Mouse (Mus musculus) limb, embryonic 12.5 days (tissue): ENCODE results near the gene Vps53. TPM values are rescaled to one million over a fixed set of nuclear protein-coding genes. Genes with fewer than 3 reads are reported as not detected.

Experiments used
- ATAC-seq: fragments of 200-750 bp; cut with Nextera tagmentation; 2 replicates; pipeline ENCODE4 v1.8.0; 2017; ENCODE audit warnings: low read depth, moderate TSS enrichment; ENCODE audit not compliant: insufficient number of reproducible peaks, insufficient read depth, low FRiP score, low TSS enrichment
- H3K27ac ChIP-seq: fragments of 300-500 bp; sonication (generic); 2 replicates; pipeline ENCODE4 v1.5.1; 2016; ENCODE audit warnings: mild to moderate bottlenecking, moderate library complexity
- H3K27me3 ChIP-seq: fragments of 300-500 bp; sonication (generic); 2 replicates; pipeline ENCODE4 v1.6.1; 2016; ENCODE audit warnings: mild to moderate bottlenecking, moderate library complexity
- H3K36me3 ChIP-seq: fragments of 300-500 bp; sonication (generic); 2 replicates; pipeline ENCODE4 v1.6.1; 2016; ENCODE audit warnings: mild to moderate bottlenecking, moderate library complexity
- H3K4me1 ChIP-seq: fragments of 300-500 bp; sonication (generic); replicated peaks from 2 replicates; pipeline ENCODE4 v1.6.1; 2016
- H3K4me2 ChIP-seq: fragments of 300-500 bp; sonication (generic); 2 replicates; pipeline ENCODE4 v1.6.1; 2016; ENCODE audit warnings: mild to moderate bottlenecking, moderate library complexity
- H3K4me3 ChIP-seq: fragments of 300-500 bp; sonication (generic); replicated peaks from 2 replicates; pipeline ENCODE4 v1.5.1; 2016; ENCODE audit warnings: mild to moderate bottlenecking
- H3K9ac ChIP-seq: fragments of 300-500 bp; sonication (generic); replicated peaks from 2 replicates; pipeline ENCODE4 v1.6.1; 2016; ENCODE audit warnings: mild to moderate bottlenecking, moderate library complexity
- H3K9me3 ChIP-seq: fragments of 300-500 bp; sonication (generic); 2 replicates; pipeline ENCODE4 v1.6.1; 2016; ENCODE audit warnings: mild to moderate bottlenecking, moderate library complexity
- WGBS: fragments of 180-500 bp; shearing (Covaris S2); methylation state at CpG from one replicate; pipeline ENCODE4 v1.1.7; 2016; 5-methylcytosine and 5-hydroxymethylcytosine counted together
- polyA plus RNA-seq: library from polyadenylated mRNA; unstranded; fragments of >200 nt; fragmentation: Nextera tagmentation; extraction: Ambion mirVana; gene quantifications from 2 replicates; pipeline ENCODE4 v1.2.1, GENCODE M21; 2016

Gene Vps53
- polyA plus RNA-seq, 1 experiment from 2014 or later, result 39.1 TPM

DNA sequence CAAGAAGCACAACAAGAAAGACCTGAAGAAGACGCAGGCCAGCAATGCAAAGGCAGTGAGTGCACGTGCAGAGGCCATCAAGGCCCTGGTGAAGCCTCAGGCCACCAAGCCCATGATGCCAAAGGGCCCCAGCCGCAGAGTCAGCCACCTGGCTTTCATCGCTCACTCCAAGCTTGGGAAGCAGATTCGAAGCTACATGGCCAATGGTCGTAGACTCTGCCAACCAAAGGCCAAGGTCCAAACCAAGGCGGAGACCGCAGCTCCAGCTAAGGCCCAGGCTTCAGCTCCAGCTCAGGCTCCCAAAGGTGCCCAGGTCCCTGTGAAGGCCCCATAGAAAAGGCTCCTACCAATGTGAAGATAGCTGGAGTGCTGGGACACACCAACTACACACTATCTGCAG is 35.1 kb downstream of the Vps53 start:
- ATAC-seq, result no peak
- Histone ChIP-seq H3K27me3 (no peaks in the 10 kb centered on the region), H3K36me3 (peaks cover 17% of the 10 kb centered on the region; the same call in 1 of the 2 replicates), H3K4me3 (no peak overlapping the region), H3K9ac (no peak overlapping the region), H3K27ac (no peak overlapping the region), H3K4me2 (no peak overlapping the region), H3K4me1 (0 out of 2 replicates have a peak, but pooled peaks cover 4% of the 10 kb centered on the region), H3K9me3 (no peaks in the 10 kb centered on the region)
- 94% methylated on average over 8 of the region's 8 CpGs for WGBS

DNA sequence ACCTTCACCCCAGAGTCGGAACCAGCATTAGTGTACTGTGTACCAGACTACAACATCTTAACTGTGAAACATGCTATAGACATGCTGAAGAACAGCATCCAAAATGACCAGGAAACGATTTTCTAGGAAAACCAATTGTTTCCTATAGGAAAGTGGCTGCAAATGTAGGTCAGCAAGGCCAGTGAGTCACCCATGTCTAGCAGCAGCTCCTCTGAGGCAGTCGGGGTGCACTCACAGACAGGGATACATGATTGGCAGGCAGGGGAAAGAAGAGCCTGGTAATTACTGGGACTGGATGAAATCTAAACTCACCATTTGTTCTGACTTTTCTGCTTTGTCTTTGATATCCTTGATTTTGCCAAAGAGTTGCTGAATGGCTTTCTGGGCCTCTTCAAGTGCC is 41.5 kb downstream of the Vps53 start:
- no peaks in the 10 kb centered on the region for H3K4me1 ChIP-seq
- H3K4me3 ChIP-seq, result no peak overlapping the region
- H3K27ac ChIP-seq, result no peak overlapping the region
- no peak overlapping the region for H3K9ac ChIP-seq
- ATAC-seq, result no peak
- H3K4me2 ChIP-seq, result no peak overlapping the region
- H3K27me3 ChIP-seq, result no peaks in the 10 kb centered on the region
- H3K9me3 ChIP-seq, result no peaks in the 10 kb centered on the region
- peaks cover 43% of the 10 kb centered on the region for H3K36me3 ChIP-seq
- WGBS, result 80% methylated on average over 3 of the region's 3 CpGs

DNA sequence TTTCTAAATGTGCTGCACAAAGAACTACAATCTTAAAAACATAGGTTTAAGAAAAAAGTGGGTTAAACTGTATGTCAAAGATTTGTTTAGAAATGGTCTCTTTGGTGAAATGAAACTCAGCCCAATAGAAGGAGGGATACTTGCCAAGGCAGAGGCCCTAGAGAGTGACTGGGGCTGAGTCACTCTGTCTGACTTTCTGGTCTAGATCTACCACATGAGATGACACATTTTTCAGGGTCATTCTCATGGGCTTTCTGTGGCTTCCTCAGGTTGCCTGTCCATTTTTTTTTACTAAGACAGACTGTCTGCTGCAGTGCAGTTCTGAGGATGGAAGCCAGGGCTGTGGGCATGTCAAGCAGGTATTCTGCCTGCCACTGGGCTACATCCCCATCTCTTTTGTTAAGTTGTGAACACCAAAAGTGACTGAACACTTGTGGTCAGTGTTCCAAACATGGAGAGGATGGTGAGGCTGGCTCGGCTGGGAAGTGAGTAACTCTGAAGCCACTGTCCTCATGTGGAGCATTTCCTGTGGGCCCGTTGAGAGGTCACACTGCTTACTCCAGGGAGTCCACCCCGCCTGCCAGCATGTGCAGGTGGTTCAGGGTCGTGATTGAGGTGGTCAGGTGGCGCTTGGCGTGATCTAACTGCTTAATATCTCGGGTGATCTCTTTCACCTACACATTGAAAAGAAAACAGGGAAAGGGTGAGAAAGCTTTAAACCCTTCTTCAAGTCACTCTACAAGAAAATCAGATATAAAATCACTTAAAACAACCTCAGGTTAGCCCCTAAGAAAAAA is 43.6 kb downstream of the Vps53 start:
- Histone ChIP-seq H3K27me3 (no peaks in the 10 kb centered on the region), H3K9ac (no peak overlapping the region), H3K4me1 (no peaks in the 10 kb centered on the region), H3K4me3 (no peak overlapping the region), H3K27ac (no peak overlapping the region), H3K4me2 (no peak overlapping the region), H3K36me3 (peaks cover 51% of the 10 kb centered on the region), H3K9me3 (no peaks in the 10 kb centered on the region)
- ATAC-seq, result no peak
- 74% methylated on average over 7 of the region's 7 CpGs for WGBS

DNA sequence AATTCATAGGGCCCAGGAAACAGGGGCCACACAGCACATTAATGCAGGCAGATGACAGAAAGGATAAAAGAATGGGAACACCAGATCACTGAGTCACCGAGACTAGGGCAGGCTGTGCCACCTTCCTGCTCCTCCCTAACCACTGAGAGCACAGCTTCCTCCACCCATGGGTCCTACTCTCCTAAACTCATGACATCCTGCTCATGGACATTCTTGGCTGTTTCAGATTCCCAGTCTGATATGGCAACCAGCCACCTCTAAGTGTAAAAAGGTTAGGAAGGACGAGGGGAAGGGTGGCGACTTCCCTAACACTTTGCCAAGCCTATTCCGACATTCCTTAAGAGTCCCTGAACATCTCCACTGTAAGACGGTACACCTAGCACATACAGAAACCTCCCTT is 48.6 kb downstream of the Vps53 start:
- no peak for ATAC-seq

DNA sequence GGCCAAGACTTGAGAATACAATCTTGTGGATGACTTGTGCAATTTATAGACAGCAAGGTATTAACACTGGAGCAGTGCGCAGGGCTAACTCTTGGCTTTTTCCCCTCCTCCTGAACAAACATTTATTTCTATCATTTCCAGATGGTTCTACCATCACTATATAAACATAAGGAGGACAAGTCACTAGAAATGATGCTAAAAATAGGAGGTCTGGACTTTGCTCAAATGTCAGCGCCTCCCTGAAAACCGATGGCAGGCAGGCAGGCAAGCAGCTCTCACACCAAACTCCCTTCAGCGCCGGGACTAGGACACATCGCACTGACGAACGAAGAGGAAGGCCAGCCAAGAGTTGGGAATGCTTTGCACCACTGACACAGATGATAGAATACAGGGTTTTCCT is 54.1 kb downstream of the Vps53 start:
- 54% methylated on average over 8 of the region's 8 CpGs for WGBS
- Histone ChIP-seq H3K9ac (no peak overlapping the region), H3K4me3 (no peak overlapping the region), H3K27me3 (no peaks in the 10 kb centered on the region), H3K36me3 (peaks cover 20% of the 10 kb centered on the region; the same call in 1 of the 2 replicates), H3K4me2 (no peak overlapping the region), H3K9me3 (no peaks in the 10 kb centered on the region), H3K27ac (0 out of 2 replicates have a peak overlapping the region, but pooled peaks have one; percentile 32), H3K4me1 (peaks cover 10% of the 10 kb centered on the region)
- no peak for ATAC-seq

More for the DNA sequence above, 48.6 kb downstream of the Vps53 start:
- Histone ChIP-seq H3K36me3 (peaks cover 46% of the 10 kb centered on the region), H3K4me1 (no peaks in the 10 kb centered on the region), H3K27me3 (no peaks in the 10 kb centered on the region), H3K27ac (no peak overlapping the region), H3K9me3 (no peaks in the 10 kb centered on the region), H3K4me2 (no peak overlapping the region), H3K9ac (no peak overlapping the region), H3K4me3 (no peak overlapping the region)
- WGBS, result 84% methylated on average over 5 of the region's 5 CpGs

DNA sequence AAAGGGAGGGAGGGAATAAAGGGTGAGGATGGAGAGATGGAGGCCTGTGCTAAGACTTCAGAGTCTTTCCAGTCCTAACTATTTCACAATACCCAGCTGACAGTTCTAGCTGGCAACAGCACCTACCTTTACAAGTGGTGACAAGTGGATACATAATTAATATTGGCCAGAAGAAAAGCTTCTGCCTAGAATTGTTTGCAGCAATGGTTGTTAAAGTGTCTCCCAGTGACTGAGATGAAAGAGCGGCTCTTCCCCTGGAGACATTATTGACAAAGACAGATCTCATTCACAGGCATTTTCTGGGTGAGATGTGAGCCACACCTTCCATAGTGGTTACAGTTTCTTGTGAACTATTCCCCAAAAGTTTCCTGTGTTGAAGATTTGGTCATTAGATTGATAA is 55.9 kb downstream of the Vps53 start:
- Histone ChIP-seq H3K4me1 (peaks cover 10% of the 10 kb centered on the region), H3K4me2 (no peak overlapping the region), H3K9ac (no peak overlapping the region), H3K27ac (no peak overlapping the region), H3K9me3 (no peaks in the 10 kb centered on the region), H3K36me3 (peaks cover 20% of the 10 kb centered on the region; the same call in 1 of the 2 replicates), H3K27me3 (no peaks in the 10 kb centered on the region), H3K4me3 (no peak overlapping the region)
- 90% methylated on average over 1 of the region's 1 CpGs for WGBS
- ATAC-seq, result no peak

DNA sequence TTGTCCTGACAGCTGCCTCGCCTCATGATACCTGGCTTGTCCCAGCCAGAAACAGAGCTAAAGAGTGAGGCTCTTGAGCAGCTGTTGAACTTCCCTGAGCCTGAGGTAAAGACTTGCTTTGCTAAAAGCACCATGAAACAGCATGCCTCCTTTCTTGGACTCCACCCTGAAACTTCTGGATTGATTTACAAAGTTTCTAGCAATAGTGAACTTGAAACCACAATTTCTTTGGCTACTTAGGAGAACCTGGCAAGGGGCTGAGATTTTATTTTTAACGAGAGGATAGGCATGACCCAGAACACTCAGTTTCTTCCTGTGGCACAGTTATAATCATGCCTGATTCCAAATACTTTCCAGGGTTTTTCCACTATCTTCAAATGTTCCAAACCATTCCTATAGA is 56.9 kb downstream of the Vps53 start:
- ATAC-seq, result no peak
- no peak overlapping the region for H3K4me2 ChIP-seq
- peaks cover 25% of the 10 kb centered on the region; the same call in 1 of the 2 replicates for H3K36me3 ChIP-seq
- H3K9me3 ChIP-seq, result no peaks in the 10 kb centered on the region
- H3K27me3 ChIP-seq, result no peaks in the 10 kb centered on the region
- H3K27ac ChIP-seq, result no peak overlapping the region
- peaks cover 10% of the 10 kb centered on the region for H3K4me1 ChIP-seq
- WGBS, result 71% methylated on average over 2 of the region's 2 CpGs
- no peak overlapping the region for H3K9ac ChIP-seq
- no peak overlapping the region for H3K4me3 ChIP-seq

DNA sequence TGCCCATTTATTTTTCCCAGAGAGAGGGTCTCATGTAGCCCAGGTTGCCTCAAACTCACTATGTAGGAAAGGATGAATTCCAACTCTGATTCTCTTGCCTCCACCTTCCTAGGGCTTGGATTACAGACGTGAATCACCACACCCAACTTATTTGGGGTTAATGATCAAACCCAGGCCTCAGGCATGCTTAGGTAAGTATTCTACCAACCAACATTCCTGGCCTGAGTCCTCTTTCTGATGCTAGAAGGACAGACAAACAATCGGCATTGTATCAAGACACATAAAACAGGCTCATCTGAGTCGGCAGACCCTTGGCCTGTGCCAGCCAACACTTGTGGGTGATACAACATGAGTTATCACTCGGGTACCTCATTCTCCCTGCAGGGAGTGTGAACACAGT is 58.4 kb downstream of the Vps53 start:
- 83% methylated on average over 4 of the region's 4 CpGs for WGBS
- Histone ChIP-seq H3K9me3 (no peaks in the 10 kb centered on the region), H3K27ac (no peak overlapping the region), H3K9ac (no peak overlapping the region), H3K27me3 (no peaks in the 10 kb centered on the region), H3K4me2 (no peak overlapping the region), H3K4me1 (peaks cover 10% of the 10 kb centered on the region), H3K4me3 (no peak overlapping the region), H3K36me3 (peaks cover 37% of the 10 kb centered on the region)
- no peak for ATAC-seq

DNA sequence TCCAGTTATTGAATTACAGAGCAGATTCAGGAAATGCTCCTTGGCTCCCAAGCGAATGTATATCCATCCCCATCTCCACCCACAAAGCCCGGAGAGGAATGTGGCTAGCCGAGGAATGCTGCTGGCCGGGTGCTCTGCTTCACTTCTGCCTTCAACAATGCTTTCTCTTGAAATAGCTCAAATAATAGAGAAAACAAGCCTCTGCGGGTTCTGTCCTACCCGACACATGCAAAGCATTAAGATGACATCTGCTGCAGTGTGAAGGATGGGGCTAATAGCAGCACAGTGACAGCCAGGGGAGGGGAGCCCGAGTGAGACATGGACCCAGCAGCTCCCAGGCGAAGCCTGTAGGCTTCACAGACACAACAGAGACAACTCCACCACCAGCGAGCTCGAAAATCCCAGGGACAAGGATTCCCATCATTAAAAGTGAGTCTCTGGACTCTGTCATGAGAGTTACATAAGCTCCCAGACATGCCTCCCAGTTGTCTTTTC is 59.0 kb downstream of the Vps53 start:
- Histone ChIP-seq H3K4me2 (no peak overlapping the region), H3K4me1 (peaks cover 7% of the 10 kb centered on the region), H3K27ac (peak overlapping the region; percentile 56), H3K4me3 (no peak overlapping the region), H3K36me3 (peaks cover 37% of the 10 kb centered on the region), H3K27me3 (no peaks in the 10 kb centered on the region), H3K9ac (no peak overlapping the region), H3K9me3 (no peaks in the 10 kb centered on the region)
- peak; percentile 56; the same call in 1 of the 2 replicates for ATAC-seq
- WGBS, result 46% methylated on average over 10 of the region's 10 CpGs

DNA sequence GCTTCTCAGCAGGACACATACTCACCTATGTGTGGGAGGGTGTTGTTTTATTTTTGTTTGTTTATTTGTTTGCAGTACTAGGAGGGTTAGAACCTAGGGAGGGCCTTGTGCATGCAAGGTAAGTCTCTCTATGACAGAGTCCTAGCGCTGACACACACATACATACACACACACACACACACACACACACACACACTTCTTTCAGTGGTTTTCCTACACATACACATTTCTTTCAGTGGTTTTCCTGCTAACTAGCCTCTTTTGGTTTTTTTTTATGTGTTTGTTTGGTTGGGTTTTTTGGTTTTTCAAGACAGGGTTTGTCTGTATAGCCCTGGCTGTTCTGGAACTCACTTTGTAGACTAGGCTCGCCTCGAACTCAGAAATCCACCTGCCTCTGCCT is 69.0 kb downstream of the Vps53 start:
- H3K27me3 ChIP-seq, result no peaks in the 10 kb centered on the region
- H3K4me3 ChIP-seq, result no peak overlapping the region
- H3K4me1 ChIP-seq, result peaks cover 36% of the 10 kb centered on the region
- no peak overlapping the region for H3K9ac ChIP-seq
- no peak overlapping the region for H3K4me2 ChIP-seq
- 97% methylated on average over 3 of the region's 3 CpGs for WGBS
- H3K27ac ChIP-seq, result no peak overlapping the region
- no peaks in the 10 kb centered on the region for H3K9me3 ChIP-seq
- no peak for ATAC-seq
- peaks cover 32% of the 10 kb centered on the region for H3K36me3 ChIP-seq

DNA sequence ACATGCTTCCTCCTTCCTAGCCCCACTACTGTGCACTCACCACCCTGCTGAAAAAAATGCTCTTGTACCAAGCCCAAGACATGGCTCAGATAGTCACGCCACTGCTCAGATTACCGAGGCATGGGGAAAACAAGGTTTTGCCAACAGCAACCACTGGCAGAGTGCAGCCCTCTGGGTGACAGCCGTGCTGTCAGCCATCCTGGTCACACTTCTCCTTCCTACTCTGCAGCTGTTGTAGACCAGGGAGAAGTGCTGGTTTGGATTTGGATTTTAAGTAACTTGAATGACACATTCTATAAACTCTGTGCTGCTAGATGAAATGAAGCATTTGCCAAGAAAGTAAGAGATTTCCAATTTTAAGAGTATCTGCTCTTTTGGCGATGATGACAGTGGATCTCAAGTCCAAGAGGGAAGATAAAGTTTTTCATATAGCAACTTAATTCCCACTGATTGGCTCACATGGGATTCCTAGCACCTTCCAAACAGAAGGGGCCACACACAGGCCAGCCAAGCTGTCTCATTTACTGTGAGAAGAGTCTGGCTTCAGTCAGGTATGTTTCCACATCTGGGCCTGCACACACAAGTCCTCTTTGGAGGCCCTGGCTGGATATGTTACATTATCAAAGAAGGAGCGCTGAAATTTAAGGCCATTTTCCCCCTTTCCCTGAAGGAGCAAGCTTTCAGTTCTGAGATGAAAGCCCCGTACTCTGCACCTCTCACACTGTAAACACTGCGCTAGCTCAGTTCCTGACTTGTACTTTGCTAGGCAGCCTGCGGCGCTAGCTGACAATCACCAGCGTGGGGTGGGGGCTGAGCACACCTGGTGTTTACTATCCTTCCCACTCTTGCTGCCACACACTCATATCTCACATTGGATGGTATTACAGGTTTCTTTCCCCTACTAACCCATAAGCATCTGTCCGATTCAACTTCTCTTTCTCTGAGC is 72.6 kb downstream of the Vps53 start:
- ATAC-seq, result no peak
- Histone ChIP-seq H3K4me2 (no peak overlapping the region), H3K9me3 (no peaks in the 10 kb centered on the region), H3K27me3 (no peaks in the 10 kb centered on the region), H3K4me1 (peaks cover 44% of the 10 kb centered on the region), H3K36me3 (peaks cover 6% of the 10 kb centered on the region; the same call in 1 of the 2 replicates), H3K27ac (peak overlapping the region; percentile 76), H3K9ac (no peak overlapping the region), H3K4me3 (no peak overlapping the region)
- WGBS, result 67% methylated on average over 11 of the region's 11 CpGs
